Mouse (Mus musculus) small intestine, adult 2 months (tissue): ENCODE results near the gene Adgra1. TPM values are rescaled to one million over a fixed set of nuclear protein-coding genes. Genes with fewer than 3 reads are reported as not detected.

Source experiments
- H3K27ac ChIP-seq: fragments of 200-500 bp; 2 replicates; pipeline ENCODE4 v1.5.1; 2012; ENCODE audit warnings: low read depth, low read length, control low read depth, inconsistent platforms; ENCODE audit not compliant: insufficient read depth
- H3K27me3 ChIP-seq: fragments of 200-500 bp; 2 replicates; pipeline ENCODE4 v1.6.1; 2012; ENCODE audit warnings: mild to moderate bottlenecking, moderate library complexity, low read length, inconsistent platforms; ENCODE audit not compliant: control insufficient read depth, insufficient read depth
- H3K36me3 ChIP-seq: fragments of 200-500 bp; 2 replicates; pipeline ENCODE4 v1.6.1; 2012; ENCODE audit warnings: mild to moderate bottlenecking, low read length, control low read depth, inconsistent platforms; ENCODE audit not compliant: control insufficient read depth, insufficient read depth
- H3K4me1 ChIP-seq: fragments of 200-500 bp; 2 replicates; pipeline ENCODE4 v1.6.1; 2012; ENCODE audit warnings: low read length, inconsistent platforms, mixed read lengths; ENCODE audit not compliant: control insufficient read depth, insufficient read depth, insufficient read length
- H3K4me3 ChIP-seq: fragments of 200-500 bp; 2 replicates; pipeline ENCODE4 v1.5.1; 2012; ENCODE audit warnings: low read depth, mild to moderate bottlenecking, control low read depth, inconsistent platforms, low read length, moderate library complexity
- CTCF ChIP-seq: fragments of 200-500 bp; IDR thresholded peaks from 2 replicates; pipeline ENCODE4 v1.5.1; 2012; ENCODE audit warnings: low read depth, mild to moderate bottlenecking, control low read depth, inconsistent platforms, low read length, moderate library complexity, mixed read lengths; ENCODE audit not compliant: insufficient replicate concordance, insufficient read length; ENCODE audit errors: extremely low read depth
- POLR2A ChIP-seq: fragments of 200-500 bp; IDR thresholded peaks from 2 replicates; pipeline ENCODE4 v1.6.1; 2012; ENCODE audit warnings: low read depth, mild to moderate bottlenecking, control low read depth, inconsistent platforms, low read length, moderate library complexity
- WGBS: fragments of 180-500 bp; shearing (Covaris S2); methylation state at CpG from one replicate; pipeline ENCODE4 v1.1.7; 2018; 5-methylcytosine and 5-hydroxymethylcytosine counted together
- polyA plus RNA-seq: library from polyadenylated mRNA; depleted of rRNA; stranded (reverse); fragments of >200 nt; gene quantifications from 2 replicates; pipeline ENCODE4 v1.2.3, GENCODE M21; 2012

Adgra1 gene
- polyA plus RNA-seq, 1 experiment, result 0.25 TPM

DNA sequence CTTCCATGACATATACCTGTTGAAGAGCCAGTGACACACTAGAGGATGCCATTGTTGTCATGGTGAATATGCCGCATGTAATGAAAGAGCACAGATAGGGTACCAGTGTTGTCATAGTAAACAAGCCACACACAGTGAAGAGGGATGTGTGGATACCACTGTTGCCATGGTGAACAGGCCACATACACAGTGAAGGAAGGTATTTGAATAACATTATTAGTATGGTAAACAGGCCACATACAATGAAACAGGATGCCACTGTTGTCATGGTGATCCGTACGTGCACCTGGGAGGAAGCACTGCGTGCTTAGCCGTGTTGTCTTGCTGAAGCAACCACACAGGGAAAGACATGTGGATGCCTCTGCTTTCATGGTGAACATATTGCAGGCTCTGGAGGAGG is 37.0 kb downstream of the Adgra1 start:
- 51% methylated on average over 5 of the region's 5 CpGs for WGBS
- no peak for TF ChIP-seq POLR2A
- TF ChIP-seq CTCF, result no peak
- no peaks in the 10 kb centered on the region for H3K27me3 ChIP-seq

GRCm38 (mm10) chr7:139877167-139877792 is 43.3 kb downstream of the Adgra1 start:
- TF ChIP-seq POLR2A, result no peak
- peak; percentile 24; the same call in 1 of the 2 replicates for TF ChIP-seq CTCF
- Histone ChIP-seq H3K36me3 (no peaks in the 10 kb centered on the region), H3K27me3 (no peaks in the 10 kb centered on the region), H3K4me1 (no peaks in the 10 kb centered on the region), H3K4me3 (no peak overlapping the region), H3K27ac (no peak overlapping the region)
- 58% methylated on average over 10 of the region's 10 CpGs for WGBS

More for the DNA sequence above, 37.0 kb downstream of the Adgra1 start:
- Histone ChIP-seq H3K4me3 (no peak overlapping the region), H3K4me1 (no peaks in the 10 kb centered on the region), H3K36me3 (no peaks in the 10 kb centered on the region), H3K27ac (no peak overlapping the region)

DNA sequence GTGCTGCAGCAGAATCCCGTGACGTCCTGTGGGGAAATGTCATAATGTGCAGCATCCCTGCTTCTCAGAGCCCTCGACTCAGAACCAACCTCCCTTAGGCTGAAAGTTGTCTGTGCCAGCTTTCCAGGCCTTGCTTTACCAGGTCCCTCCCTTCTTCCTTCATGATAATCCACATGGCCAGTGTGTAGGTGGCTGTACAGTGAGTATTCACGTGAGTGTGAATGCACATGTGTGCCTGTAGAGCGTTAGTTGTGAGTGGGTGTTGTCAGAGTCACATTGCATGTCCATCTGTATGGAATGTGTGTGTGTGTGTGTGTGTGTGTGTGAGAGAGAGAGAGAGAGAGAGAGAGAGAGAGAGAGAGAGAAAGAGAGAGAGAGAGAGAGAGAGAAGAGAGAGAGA is 44.1 kb downstream of the Adgra1 start:
- Histone ChIP-seq H3K27me3 (no peaks in the 10 kb centered on the region), H3K27ac (no peak overlapping the region), H3K36me3 (no peaks in the 10 kb centered on the region), H3K4me3 (no peak overlapping the region), H3K4me1 (no peaks in the 10 kb centered on the region)
- WGBS, result 75% methylated on average over 5 of the region's 5 CpGs
- TF ChIP-seq POLR2A (no peak), CTCF (no peak)

GRCm38 (mm10) chr7:139878621-139879020 is 44.6 kb downstream of the Adgra1 start:
- H3K27ac ChIP-seq, result no peak overlapping the region
- no peaks in the 10 kb centered on the region for H3K4me1 ChIP-seq
- H3K4me3 ChIP-seq, result no peak overlapping the region
- no peaks in the 10 kb centered on the region for H3K36me3 ChIP-seq
- H3K27me3 ChIP-seq, result no peaks in the 10 kb centered on the region
- TF ChIP-seq POLR2A, result no peak
- TF ChIP-seq CTCF, result no peak
- 43% methylated on average over 6 of the region's 6 CpGs for WGBS

DNA sequence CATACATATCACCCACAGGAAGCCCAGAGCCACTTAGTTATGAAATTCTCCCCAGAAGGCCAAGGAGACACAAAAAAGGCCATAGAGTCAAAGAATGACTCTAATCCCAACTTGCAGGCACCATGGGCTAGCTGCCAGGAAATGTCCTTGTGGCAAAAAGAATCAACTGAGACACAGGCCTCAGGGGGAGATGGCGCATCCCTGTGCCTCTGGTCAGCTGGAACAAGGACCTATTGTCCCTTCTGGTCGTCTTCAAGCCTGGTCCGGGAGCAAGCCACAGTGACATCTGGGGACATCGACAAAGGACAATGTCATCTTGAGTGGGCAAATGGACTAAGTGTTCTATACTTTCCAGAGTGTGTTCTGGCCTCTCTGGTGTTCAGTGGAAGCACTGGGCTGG is 49.6 kb downstream of the Adgra1 start:
- H3K36me3 ChIP-seq, result no peaks in the 10 kb centered on the region
- H3K27me3 ChIP-seq, result no peaks in the 10 kb centered on the region
- H3K27ac ChIP-seq, result no peak overlapping the region
- no peak for TF ChIP-seq CTCF
- no peak for TF ChIP-seq POLR2A
- WGBS, result 82% methylated on average over 4 of the region's 4 CpGs
- H3K4me1 ChIP-seq, result no peaks in the 10 kb centered on the region
- no peak overlapping the region for H3K4me3 ChIP-seq

- Histone ChIP-seq H3K36me3 (no peaks in the 10 kb centered on the region), H3K27me3 (no peaks in the 10 kb centered on the region; the same call in 1 of the 2 replicates), H3K4me3 (no peak overlapping the region), H3K27ac (no peak overlapping the region), H3K4me1 (no peaks in the 10 kb centered on the region)
- no peak for TF ChIP-seq CTCF
- no peak for TF ChIP-seq POLR2A
- 38% methylated on average over 5 of the region's 5 CpGs for WGBS
These were observed 57.8 kb downstream of the Adgra1 start for GRCm38 (mm10) chr7:139891779-139892178.

DNA sequence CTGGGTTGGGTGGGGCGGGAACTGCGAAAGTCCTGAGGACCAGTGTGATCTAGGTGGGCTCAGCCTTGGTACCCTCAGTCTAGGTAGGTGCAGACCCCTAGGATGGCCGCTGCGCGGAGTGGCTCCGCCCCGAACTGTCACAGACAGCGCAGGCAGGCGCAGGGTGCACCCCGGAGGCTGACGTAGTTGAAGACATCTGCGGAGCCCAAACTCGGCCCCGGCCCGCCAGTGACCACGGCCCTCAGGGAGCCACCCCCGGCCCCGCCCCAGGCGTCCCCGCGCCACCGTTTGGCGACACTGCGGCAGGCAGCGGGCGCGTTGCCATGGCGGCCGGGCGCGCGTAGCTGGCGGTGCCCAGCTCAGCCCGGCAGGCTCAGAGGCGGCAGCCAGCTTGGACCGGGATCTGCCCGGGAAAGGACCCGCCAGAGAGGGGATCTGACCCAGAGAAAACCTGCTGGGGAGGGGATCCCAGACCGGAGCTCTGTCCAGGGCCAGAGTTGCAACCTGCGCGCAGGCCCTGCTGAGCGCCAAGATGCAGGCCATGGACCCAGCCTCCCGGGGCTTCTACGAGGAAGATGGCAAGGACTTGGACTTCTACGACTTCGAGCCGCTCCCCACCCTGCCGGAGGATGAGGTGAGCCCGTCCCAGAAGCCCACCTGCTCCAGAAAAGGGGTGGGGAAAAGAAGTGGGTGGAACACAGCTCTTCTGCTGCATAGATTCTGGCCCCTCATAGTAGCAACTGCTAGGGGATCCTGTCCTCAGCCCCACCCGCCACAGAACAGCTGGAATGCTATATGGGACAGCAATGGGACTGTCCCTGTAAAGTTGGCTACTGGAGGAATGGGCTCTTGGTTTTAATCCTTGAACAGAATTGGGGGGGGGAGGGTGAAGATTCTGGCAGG is 60.9 kb downstream of the Adgra1 start, which contains the start of gene Kndc1:
Gene Kndc1 (plus strand): TSS at position 42 of the 903 bp plus-strand sequence.
- TF ChIP-seq CTCF (no peak), POLR2A (no peak)
- WGBS, result 2% methylated on average over 50 of the region's 50 CpGs

More for the DNA sequence above, 60.9 kb downstream of the Adgra1 start, which contains the start of gene Kndc1:
- H3K27me3 ChIP-seq, result no peaks in the 10 kb centered on the region; the same call in 1 of the 2 replicates
- no peak within 1 kb of the TSS for H3K27ac ChIP-seq
- H3K4me3 ChIP-seq, result no peak within 1 kb of the TSS
- H3K4me1 ChIP-seq, result no peaks in the 10 kb centered on the region
- no peaks in the 10 kb centered on the region for H3K36me3 ChIP-seq
